In genomic region chr5:151369306-151369721, GRCm38 (mm10) we compare ENCODE assay signal across 1 mouse cellular context.
TF ChIP-seq lines count a peak whose summit lies in the region.

No protein-coding gene starts in this region.

TF ChIP-seq in MEL, 35 proteins besides CTCF, POLR2A, EP300 and RAD21 (continued from another document):
- TF ChIP-seq ZKSCAN1 (IDR thresholded peaks at IDR 0.05; ENCODE audit: low read depth, low read length) = no peak
- peak; percentile 56; the same call in 1 of the 2 replicates for TF ChIP-seq MXI1 (IDR thresholded peaks at IDR 0.05; ENCODE audit: low read depth, low read length)
- TF ChIP-seq POLR2AphosphoS5 (IDR thresholded peaks at IDR 0.05; ENCODE audit: borderline replicate concordance, low read depth, low read length) = peak; percentile 22; the same call in 1 of the 2 replicates
- TF ChIP-seq ETS1 (IDR thresholded peaks at IDR 0.05; ENCODE audit: low read depth, low read length) = 0 out of 2 replicates have a peak, but pooled peaks have one; percentile 10
- 0 out of 2 replicates have a peak, but pooled peaks have one; percentile 8 for TF ChIP-seq KAT2A (conservative IDR thresholded peaks at IDR 0.05; ENCODE audit: low read depth, low read length)
- peak; percentile 38; the same call in 1 of the 2 replicates for TF ChIP-seq GATA1 (IDR thresholded peaks at IDR 0.05; ENCODE audit: low read depth, low read length)
- TF ChIP-seq TBP (IDR thresholded peaks at IDR 0.05; ENCODE audit: low read depth, low read length) = 0 out of 2 replicates have a peak, but pooled peaks have one; percentile 20
TF ChIP-seq in MEL: peak in this region for 12.
